Mouse (Mus musculus): ENCODE results near the gene Tmem143. TPM values are rescaled to one million over a fixed set of nuclear protein-coding genes. Genes with fewer than 3 reads are reported as not detected.
"Not testable (repeated sequence)": the region's sequence is repeated elsewhere in the genome, so short reads cannot be mapped to it uniquely, and the experiment has no call there.

Tmem143 gene
- total and polyA plus RNA-seq, 3 experiments, result 8.8 to 14.6 (median 14.2) TPM

DNA sequence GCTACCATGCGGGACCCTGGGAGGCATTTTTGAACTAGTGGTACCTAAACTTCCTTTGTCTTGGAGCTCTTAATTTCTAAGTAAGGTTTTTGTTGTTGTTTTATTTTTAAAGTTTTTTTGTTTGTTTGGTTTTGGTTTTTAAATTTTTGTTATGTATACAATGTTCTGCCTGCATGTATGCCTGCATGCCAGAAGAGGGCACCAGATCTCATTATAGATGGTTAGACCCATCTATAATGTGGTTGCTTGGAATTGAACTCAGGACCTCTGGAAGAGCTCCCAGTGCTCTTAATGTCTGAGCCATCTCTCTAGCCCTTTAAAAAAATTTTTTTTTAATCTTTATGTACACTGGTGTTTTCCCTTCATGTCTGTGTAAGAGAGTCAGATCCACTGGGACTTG is 32.9 kb downstream of the Tmem143 start:
- Histone ChIP-seq H3K4me2 (ENCODE audit: insufficient read depth, low read depth, poor library complexity, severe bottlenecking) (no peak overlapping the region), H3K4me3 (replicated peaks in 1 of 3; ENCODE audit: low read depth in 2 of 3, low read length in 2 of 3, poor library complexity in 1 of 3) (no peak overlapping the region), H3K79me2 (replicated peaks; ENCODE audit: control insufficient read depth, extremely low read depth, insufficient read depth, poor library complexity, severe bottlenecking) (no peaks in the 10 kb centered on the region), H3K9me3 (replicated peaks; ENCODE audit: low read length) (peaks cover 32% of the 10 kb centered on the region), H3K27me3 (replicated peaks) (no peaks in the 10 kb centered on the region), H3K27ac (ENCODE audit: insufficient read depth, low read depth) (no peak overlapping the region), H3K9ac (ENCODE audit: insufficient read depth, low read depth) (no peak overlapping the region), H3K4me1 (ENCODE audit: control insufficient read depth in 1 of 2, insufficient read depth in 2 of 2) (peaks cover 0 to 4% of the 10 kb centered on the region in 2 experiments; a peak in 1 of 4 replicates), H3K36me3 (replicated peaks in 1 of 2; ENCODE audit: control insufficient read depth in 1 of 2, insufficient read depth in 1 of 2, low read length in 1 of 2) (no peaks in the 10 kb centered on the region)
- TF ChIP-seq IRF4 (IDR thresholded peaks at IDR 0.05; ENCODE audit: low read depth, low read length), result no peak
- peak in 1 of 2 experiments; percentile 39; a peak in 2 of 4 replicates for TF ChIP-seq CTCF (conservative IDR thresholded peaks at IDR 0.05 in 1 of 2, IDR thresholded peaks at IDR 0.05 in 1 of 2; ENCODE audit: low read depth in 2 of 2, low read length in 2 of 2)
- in situ Hi-C loops (cut with MboI; ENCODE audit: low pct_ligation_motif_present, low pct_unique_long_range_greater_than_20kb, low sequenced_read_pairs), result loop anchor here (10.0 kb wide), 1 partner anchor 195 kb away; no protein-coding TSS in a partner anchor
- DNase-seq (ENCODE audit: extremely low read depth), result no peak
- dilution Hi-C loops (cut with MboI; ENCODE audit: extremely low pct_ligation_motif_present, extremely low pct_unique_long_range_greater_than_20kb, low sequenced_read_pairs), result no loop called here

DNA sequence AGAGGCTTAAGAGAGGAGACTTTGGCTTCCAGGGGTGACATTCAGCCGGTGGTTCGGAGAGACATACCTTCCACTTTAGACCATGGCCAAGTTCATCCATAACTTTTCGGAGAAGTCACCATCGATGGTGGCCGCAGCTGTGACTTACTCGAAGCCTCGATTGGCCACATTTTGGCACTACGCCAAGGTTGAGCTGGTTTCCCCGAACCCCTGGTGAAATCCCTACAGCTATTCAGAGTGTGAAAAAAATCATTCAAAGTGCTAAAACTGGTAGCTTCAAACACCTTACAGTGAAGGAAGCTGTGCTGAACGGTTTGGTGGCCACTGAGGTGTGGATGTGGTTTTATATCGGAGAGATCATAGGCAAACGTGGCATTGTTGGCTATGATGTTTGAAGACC is 37.0 kb downstream of the Tmem143 start:
- H3K27ac ChIP-seq (ENCODE audit: insufficient read depth, low read depth); H3K36me3 ChIP-seq (replicated peaks in 1 of 2; ENCODE audit: control insufficient read depth in 1 of 2, insufficient read depth in 1 of 2, low read length in 1 of 2); H3K27me3 ChIP-seq (replicated peaks); H3K4me2 ChIP-seq (ENCODE audit: insufficient read depth, low read depth, poor library complexity, severe bottlenecking); dilution Hi-C loops (cut with MboI; ENCODE audit: extremely low pct_ligation_motif_present, extremely low pct_unique_long_range_greater_than_20kb, low sequenced_read_pairs); H3K4me3 ChIP-seq (replicated peaks in 1 of 3; ENCODE audit: low read depth in 2 of 3, low read length in 2 of 3, poor library complexity in 1 of 3); H3K4me1 ChIP-seq (ENCODE audit: control insufficient read depth in 1 of 2, insufficient read depth in 2 of 2); in situ Hi-C loops (cut with MboI; ENCODE audit: low pct_ligation_motif_present, low pct_unique_long_range_greater_than_20kb, low sequenced_read_pairs); H3K79me2 ChIP-seq (replicated peaks; ENCODE audit: control insufficient read depth, extremely low read depth, insufficient read depth, poor library complexity, severe bottlenecking); H3K9ac ChIP-seq (ENCODE audit: insufficient read depth, low read depth); DNase-seq (ENCODE audit: extremely low read depth): not testable (repeated sequence)
- peaks cover 12% of the 10 kb centered on the region for H3K9me3 ChIP-seq (replicated peaks; ENCODE audit: low read length)

DNA sequence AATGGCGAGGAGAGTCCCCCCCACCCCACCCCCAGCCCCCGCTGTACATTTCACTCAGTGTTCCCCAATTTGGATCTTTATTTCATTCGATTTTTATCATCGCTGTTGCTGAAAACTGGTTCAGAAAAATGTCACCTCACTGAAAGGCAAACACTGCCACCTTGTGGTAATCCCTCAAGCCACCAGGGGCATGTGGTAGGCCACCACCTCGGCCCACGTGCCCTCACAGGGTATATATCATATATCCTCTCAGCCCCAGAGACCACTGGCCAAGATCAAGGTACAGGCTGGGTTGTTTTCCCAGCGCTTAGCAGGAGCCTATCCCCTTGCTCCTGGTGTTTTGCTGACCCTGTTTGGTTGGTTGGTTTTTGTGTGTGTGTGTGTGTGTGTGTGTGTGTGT is 38.4 kb downstream of the Tmem143 start:
- Histone ChIP-seq H3K9ac (ENCODE audit: insufficient read depth, low read depth) (no peak overlapping the region), H3K79me2 (replicated peaks; ENCODE audit: control insufficient read depth, extremely low read depth, insufficient read depth, poor library complexity, severe bottlenecking) (no peaks in the 10 kb centered on the region), H3K4me1 (ENCODE audit: control insufficient read depth in 1 of 2, insufficient read depth in 2 of 2) (peaks cover 0 to 4% of the 10 kb centered on the region in 2 experiments; a peak in 1 of 4 replicates), H3K27ac (ENCODE audit: insufficient read depth, low read depth) (no peak overlapping the region), H3K4me3 (replicated peaks in 1 of 3; ENCODE audit: low read depth in 2 of 3, low read length in 2 of 3, poor library complexity in 1 of 3) (no peak overlapping the region), H3K36me3 (replicated peaks in 1 of 2; ENCODE audit: control insufficient read depth in 1 of 2, insufficient read depth in 1 of 2, low read length in 1 of 2) (no peaks in the 10 kb centered on the region), H3K9me3 (replicated peaks; ENCODE audit: low read length) (peaks cover 12% of the 10 kb centered on the region), H3K27me3 (replicated peaks) (peaks cover 7% of the 10 kb centered on the region), H3K4me2 (ENCODE audit: insufficient read depth, low read depth, poor library complexity, severe bottlenecking) (no peak overlapping the region; the same call in 1 of the 2 replicates)
- TF ChIP-seq JUND (conservative IDR thresholded peaks at IDR 0.05; ENCODE audit: low read depth, low read length) (no peak), E2F4 (IDR thresholded peaks at IDR 0.05; ENCODE audit: insufficient replicate concordance, low read depth, low read length) (no peak), CTCF (conservative IDR thresholded peaks at IDR 0.05 in 1 of 2, IDR thresholded peaks at IDR 0.05 in 1 of 2; ENCODE audit: low read depth in 2 of 2, low read length in 2 of 2) (peak; percentile 19 to 74; a peak in 2 of 4 replicates), BHLHE40 (IDR thresholded peaks at IDR 0.05; ENCODE audit: low read depth, low read length) (no peak), PAX5 (IDR thresholded peaks at IDR 0.05; ENCODE audit: low read length) (no peak), MAX (IDR thresholded peaks at IDR 0.05; ENCODE audit: low read length) (peak; percentile 44), RAD21 (IDR thresholded peaks at IDR 0.05; ENCODE audit: low read depth, low read length) (peak; percentile 69), GABPA (IDR thresholded peaks at IDR 0.05; ENCODE audit: insufficient replicate concordance, low read depth, low read length) (no peak), SMC3 (IDR thresholded peaks at IDR 0.05; ENCODE audit: low read depth, low read length) (peak; percentile 67), RCOR1 (conservative IDR thresholded peaks at IDR 0.05; ENCODE audit: low read depth, low read length) (no peak), MYC (IDR thresholded peaks at IDR 0.05; ENCODE audit: low read depth, low read length) (peak; percentile 84; the same call in 1 of the 2 replicates), CHD1 (IDR thresholded peaks at IDR 0.05; ENCODE audit: low read depth, low read length) (no peak), HCFC1 (IDR thresholded peaks at IDR 0.05; ENCODE audit: low read depth, low read length) (no peak), UBTF (IDR thresholded peaks at IDR 0.05; ENCODE audit: low read depth, low read length) (no peak)
- dilution Hi-C loops (cut with MboI; ENCODE audit: extremely low pct_ligation_motif_present, extremely low pct_unique_long_range_greater_than_20kb, low sequenced_read_pairs), result no loop called here
- DNase-seq (ENCODE audit: extremely low read depth), result peak; percentile 75
- in situ Hi-C loops (cut with MboI; ENCODE audit: low pct_ligation_motif_present, low pct_unique_long_range_greater_than_20kb, low sequenced_read_pairs), result no loop called here

Data from CH12.LX (cell line).